Mouse (Mus musculus): Measurements from ENCODE around the gene Dysf. TPM values are rescaled to one million over a fixed set of nuclear protein-coding genes. Genes with fewer than 3 reads are reported as not detected.

Dysf gene
- polyA plus RNA-seq, 1 experiment from 2014 or later, result 1.5 TPM

DNA sequence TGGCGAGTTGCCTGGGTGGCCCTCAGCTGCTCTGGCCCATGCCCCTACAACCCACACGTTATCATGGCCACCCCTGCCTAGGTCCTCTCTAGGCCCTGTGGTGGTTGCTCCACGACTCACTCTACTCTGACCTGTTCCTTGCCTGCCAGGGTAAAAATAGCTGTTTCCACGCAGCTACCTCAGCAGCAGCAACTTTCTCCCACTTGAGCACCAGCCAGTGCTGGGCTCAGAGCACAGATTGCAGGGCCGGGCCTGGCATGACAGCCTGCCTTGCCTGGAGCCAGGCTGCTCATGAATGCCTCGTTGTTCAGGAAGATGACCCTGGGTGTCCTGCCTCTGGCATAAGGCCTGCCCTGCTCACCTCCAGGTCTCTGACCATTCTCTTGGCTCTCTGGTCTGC is 217.2 kb downstream of the Dysf start:
- Histone ChIP-seq H3K4me1 (no peaks in the 10 kb centered on the region; the same call in 1 of the 2 replicates), H3K4me3 (no peak overlapping the region), H3K27me3 (no peaks in the 10 kb centered on the region), H3K9ac (replicated peaks) (no peak overlapping the region), H3K4me2 (replicated peaks) (no peak overlapping the region), H3K27ac (replicated peaks) (no peak overlapping the region), H3K9me3 (no peaks in the 10 kb centered on the region), H3K36me3 (no peaks in the 10 kb centered on the region)
- WGBS, result 69% methylated on average over 6 of the region's 6 CpGs
- ATAC-seq (replicated peaks), result no peak

DNA sequence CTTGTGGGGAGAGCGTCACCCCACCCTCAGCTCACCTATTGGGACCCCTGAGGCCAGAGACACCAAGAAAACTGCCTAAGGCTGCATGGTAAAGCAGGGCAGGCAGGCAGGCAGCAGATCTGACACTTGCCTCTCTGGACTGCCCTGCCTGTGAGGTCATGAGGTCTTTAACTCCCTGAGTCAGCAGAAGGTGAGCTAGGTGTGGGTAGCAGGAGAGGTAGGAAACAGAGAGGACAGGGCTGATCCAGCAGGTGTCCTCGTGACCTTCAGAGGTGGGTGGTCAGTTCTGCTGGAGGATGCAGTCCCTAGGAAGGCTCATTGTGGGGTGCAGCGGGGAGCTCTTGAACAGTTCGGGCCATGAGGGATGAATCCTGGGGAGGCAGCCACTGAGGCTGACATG is 219.8 kb downstream of the Dysf start:
- H3K9me3 ChIP-seq, result no peaks in the 10 kb centered on the region
- no peaks in the 10 kb centered on the region for H3K27me3 ChIP-seq
- ATAC-seq (replicated peaks), result no peak
- WGBS, result 74% methylated on average over 4 of the region's 4 CpGs
- no peak overlapping the region for H3K4me3 ChIP-seq
- peaks cover 11% of the 10 kb centered on the region for H3K4me1 ChIP-seq
- H3K27ac ChIP-seq (replicated peaks), result no peak overlapping the region
- no peaks in the 10 kb centered on the region for H3K36me3 ChIP-seq
- H3K4me2 ChIP-seq (replicated peaks), result no peak overlapping the region
- H3K9ac ChIP-seq (replicated peaks), result no peak overlapping the region

DNA sequence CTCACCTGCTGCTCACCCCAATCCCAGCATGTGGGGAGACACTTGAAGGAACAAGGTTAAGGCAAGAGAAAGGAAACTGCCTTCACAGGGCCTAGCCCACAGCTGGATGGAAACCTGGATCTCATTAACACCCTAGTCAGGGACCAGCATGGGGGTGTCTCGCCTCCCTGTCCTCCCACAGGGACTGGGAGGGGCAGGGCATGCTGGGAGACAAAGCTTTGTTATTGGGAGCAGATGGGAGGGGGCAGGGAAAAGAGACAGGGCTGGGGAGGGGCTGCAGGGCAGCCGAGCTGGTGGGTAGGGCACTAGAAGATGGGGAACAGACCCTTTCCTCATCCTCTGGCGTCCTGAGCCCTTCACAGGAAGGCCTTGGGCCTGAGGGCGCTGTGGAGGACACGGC is 220.4 kb downstream of the Dysf start:
- Histone ChIP-seq H3K36me3 (no peaks in the 10 kb centered on the region), H3K4me3 (no peak overlapping the region), H3K9me3 (no peaks in the 10 kb centered on the region), H3K9ac (replicated peaks) (no peak overlapping the region), H3K4me1 (peaks cover 11% of the 10 kb centered on the region), H3K4me2 (replicated peaks) (no peak overlapping the region), H3K27me3 (no peaks in the 10 kb centered on the region), H3K27ac (replicated peaks) (no peak overlapping the region)
- no peak for ATAC-seq (replicated peaks)
- 26% methylated on average over 5 of the region's 5 CpGs for WGBS

DNA sequence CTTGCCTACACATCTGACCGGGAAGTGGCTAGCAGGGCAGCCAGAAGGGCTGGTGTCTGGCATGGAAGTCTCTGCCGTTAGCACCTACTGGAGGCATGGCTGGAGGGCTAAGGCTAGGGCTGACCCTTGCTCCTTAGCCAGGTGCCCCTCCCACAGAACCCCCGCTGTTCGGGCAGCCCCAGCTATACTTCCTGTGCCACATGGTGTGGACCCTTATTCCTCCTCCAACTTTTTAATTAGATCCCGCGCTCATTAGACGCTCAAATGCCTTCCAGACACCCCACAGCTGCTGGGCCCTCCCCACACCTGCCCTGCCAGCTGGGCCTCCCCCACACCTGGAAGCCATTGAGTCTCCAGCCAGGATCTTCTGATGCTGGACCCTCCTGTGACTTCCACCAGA is 221.3 kb downstream of the Dysf start:
- H3K4me2 ChIP-seq (replicated peaks), result no peak overlapping the region
- no peak overlapping the region for H3K9ac ChIP-seq (replicated peaks)
- no peak for ATAC-seq (replicated peaks)
- H3K9me3 ChIP-seq, result no peaks in the 10 kb centered on the region
- peaks cover 11% of the 10 kb centered on the region for H3K4me1 ChIP-seq
- H3K27me3 ChIP-seq, result no peaks in the 10 kb centered on the region
- H3K36me3 ChIP-seq, result no peaks in the 10 kb centered on the region
- no peak overlapping the region for H3K27ac ChIP-seq (replicated peaks)
- 62% methylated on average over 7 of the region's 7 CpGs for WGBS
- no peak overlapping the region for H3K4me3 ChIP-seq

DNA sequence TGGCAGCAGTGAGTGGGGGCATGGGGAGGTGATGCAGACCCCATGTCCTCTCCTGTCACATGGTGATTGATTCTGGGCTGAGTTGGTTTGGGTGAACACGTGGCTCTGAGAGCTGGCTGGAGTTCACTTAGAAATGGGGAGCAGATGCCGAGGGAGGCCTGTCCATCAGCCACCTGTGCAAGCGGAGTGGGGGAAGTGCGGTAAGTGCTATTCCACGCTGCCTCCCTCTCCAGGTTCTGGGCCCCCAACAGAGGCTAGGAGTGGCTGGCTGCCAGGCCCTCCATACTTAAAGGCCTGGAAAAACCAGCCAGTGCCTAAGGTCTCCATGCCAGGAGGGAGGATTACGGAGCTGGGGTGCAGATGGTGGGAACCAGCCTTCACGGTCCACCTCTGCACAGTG is 222.7 kb downstream of the Dysf start:
- H3K4me1 ChIP-seq, result peaks cover 11% of the 10 kb centered on the region
- no peaks in the 10 kb centered on the region for H3K9me3 ChIP-seq
- no peaks in the 10 kb centered on the region for H3K27me3 ChIP-seq
- no peaks in the 10 kb centered on the region for H3K36me3 ChIP-seq
- no peak overlapping the region for H3K9ac ChIP-seq (replicated peaks)
- 41% methylated on average over 7 of the region's 7 CpGs for WGBS
- no peak overlapping the region for H3K4me2 ChIP-seq (replicated peaks)
- ATAC-seq (replicated peaks), result 0 out of 2 replicates have a peak, but pooled peaks have one; percentile 23
- H3K27ac ChIP-seq (replicated peaks), result no peak overlapping the region
- no peak overlapping the region for H3K4me3 ChIP-seq

DNA sequence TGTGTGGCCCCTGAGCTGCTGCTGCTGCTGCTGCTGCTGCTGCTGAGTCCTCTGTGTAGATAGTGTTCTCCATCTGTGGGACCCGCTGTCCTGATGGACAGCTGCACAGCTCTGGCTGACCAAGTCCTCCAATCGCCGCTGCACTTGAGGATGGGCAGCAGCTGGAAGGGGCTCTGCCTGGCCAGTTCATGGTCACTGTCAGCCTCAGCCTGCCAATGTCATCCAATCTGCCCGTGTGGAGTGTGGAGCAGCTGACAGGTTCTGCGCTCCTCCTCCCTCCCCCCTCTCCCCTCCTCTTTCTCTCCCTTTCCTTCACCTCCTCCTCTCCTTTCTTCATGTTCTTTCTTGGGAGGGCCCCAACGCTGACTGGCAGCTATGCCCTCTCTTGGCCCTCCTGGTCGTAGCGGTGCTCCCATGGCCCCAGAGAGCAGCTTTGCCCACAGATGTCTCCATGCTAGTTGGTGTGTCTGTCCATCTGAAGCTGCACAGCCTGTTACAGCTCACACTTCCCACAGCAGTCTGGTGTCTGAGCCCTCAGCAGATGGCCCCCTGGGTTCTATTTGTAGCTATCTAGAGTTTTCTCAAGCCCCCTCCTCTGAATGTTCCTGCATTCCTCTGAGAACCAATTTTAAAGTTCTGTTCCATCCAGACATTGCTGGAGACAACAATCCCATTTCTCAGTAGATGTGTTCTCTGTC is 223.8 kb downstream of the Dysf start:
- no peak overlapping the region for H3K9ac ChIP-seq (replicated peaks)
- H3K4me1 ChIP-seq, result peaks cover 11% of the 10 kb centered on the region
- no peak for ATAC-seq (replicated peaks)
- 72% methylated on average over 8 of the region's 8 CpGs for WGBS
- H3K4me2 ChIP-seq (replicated peaks), result no peak overlapping the region
- no peaks in the 10 kb centered on the region for H3K27me3 ChIP-seq
- H3K27ac ChIP-seq (replicated peaks), result no peak overlapping the region
- no peaks in the 10 kb centered on the region for H3K9me3 ChIP-seq
- H3K4me3 ChIP-seq, result no peak overlapping the region
- H3K36me3 ChIP-seq, result no peaks in the 10 kb centered on the region

DNA sequence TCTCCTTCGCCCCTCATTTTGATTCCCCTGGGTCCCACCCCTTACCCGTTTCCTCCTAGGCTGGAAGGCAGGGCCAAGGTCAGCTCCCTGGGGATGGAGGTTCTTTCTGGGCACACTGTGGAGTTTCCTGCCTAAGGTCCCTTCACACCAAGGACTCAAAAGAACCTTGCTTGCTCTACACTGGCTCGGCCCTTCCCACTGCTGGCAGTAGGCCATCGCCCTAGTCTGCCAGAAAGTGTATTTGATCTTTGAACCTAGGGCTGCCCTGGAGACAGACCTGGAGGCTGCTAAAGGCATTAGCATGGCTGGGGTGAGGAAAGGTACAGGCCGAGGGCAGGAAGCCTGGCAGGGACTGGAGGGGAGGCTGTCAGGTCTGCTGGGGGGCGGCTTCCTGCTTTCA is 225.4 kb downstream of the Dysf start:
- H3K9me3 ChIP-seq, result no peaks in the 10 kb centered on the region
- no peak overlapping the region for H3K27ac ChIP-seq (replicated peaks)
- peaks cover 11% of the 10 kb centered on the region for H3K4me1 ChIP-seq
- H3K27me3 ChIP-seq, result no peaks in the 10 kb centered on the region
- ATAC-seq (replicated peaks), result no peak
- no peaks in the 10 kb centered on the region for H3K36me3 ChIP-seq
- no peak overlapping the region for H3K4me3 ChIP-seq
- no peak overlapping the region for H3K4me2 ChIP-seq (replicated peaks)
- WGBS, result 68% methylated on average over 6 of the region's 6 CpGs
- H3K9ac ChIP-seq (replicated peaks), result no peak overlapping the region

DNA sequence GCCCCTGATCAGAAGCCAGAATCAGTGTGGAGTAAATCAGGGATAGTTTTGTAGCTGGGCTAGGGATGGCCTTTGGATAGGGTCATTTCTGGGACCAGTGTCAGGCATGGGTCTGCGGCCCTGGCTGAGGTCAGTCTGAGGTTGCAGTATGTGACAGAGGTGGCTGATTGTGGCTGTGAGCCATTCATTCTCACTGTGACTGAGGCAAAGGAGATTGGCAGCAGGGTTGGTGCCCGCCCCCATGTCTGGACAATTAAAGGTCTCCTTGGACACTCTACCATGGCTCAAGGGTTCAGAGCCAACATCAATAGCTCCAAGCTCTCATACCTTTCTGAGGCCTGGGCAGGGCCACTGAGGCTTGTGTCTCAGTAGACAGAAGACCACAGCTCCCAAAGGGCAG is 227.0 kb downstream of the Dysf start:
- H3K9me3 ChIP-seq, result no peaks in the 10 kb centered on the region
- H3K27ac ChIP-seq (replicated peaks), result no peak overlapping the region
- H3K4me3 ChIP-seq, result no peak overlapping the region
- no peaks in the 10 kb centered on the region for H3K36me3 ChIP-seq
- no peak overlapping the region for H3K9ac ChIP-seq (replicated peaks)
- no peaks in the 10 kb centered on the region for H3K27me3 ChIP-seq
- no peak for ATAC-seq (replicated peaks)
- H3K4me2 ChIP-seq (replicated peaks), result no peak overlapping the region
- H3K4me1 ChIP-seq, result peaks cover 11% of the 10 kb centered on the region
- 88% methylated on average over 2 of the region's 2 CpGs for WGBS

DNA sequence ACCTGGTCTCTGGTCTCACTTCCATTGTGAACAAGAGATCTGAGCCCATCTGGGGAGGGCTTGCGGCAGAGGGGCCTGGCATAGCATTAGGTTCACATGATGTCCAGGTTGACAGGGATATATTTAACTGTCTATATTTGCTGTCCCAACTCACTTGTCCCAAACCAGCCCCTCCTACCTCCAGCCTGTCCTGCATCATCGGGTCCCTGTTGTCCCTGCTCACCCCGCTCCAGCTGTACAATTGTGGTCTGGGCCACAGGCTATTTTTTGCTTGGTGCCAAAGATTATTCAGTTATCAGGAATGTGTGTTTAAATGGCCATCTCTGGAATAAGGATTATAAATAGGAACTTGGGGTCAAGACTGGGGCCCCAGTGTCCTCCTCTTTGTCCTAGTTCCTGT is 235.0 kb downstream of the Dysf start:
- no peak for ATAC-seq (replicated peaks)
- 90% methylated on average over 3 of the region's 3 CpGs for WGBS
- no peak overlapping the region for H3K4me2 ChIP-seq (replicated peaks)

DNA sequence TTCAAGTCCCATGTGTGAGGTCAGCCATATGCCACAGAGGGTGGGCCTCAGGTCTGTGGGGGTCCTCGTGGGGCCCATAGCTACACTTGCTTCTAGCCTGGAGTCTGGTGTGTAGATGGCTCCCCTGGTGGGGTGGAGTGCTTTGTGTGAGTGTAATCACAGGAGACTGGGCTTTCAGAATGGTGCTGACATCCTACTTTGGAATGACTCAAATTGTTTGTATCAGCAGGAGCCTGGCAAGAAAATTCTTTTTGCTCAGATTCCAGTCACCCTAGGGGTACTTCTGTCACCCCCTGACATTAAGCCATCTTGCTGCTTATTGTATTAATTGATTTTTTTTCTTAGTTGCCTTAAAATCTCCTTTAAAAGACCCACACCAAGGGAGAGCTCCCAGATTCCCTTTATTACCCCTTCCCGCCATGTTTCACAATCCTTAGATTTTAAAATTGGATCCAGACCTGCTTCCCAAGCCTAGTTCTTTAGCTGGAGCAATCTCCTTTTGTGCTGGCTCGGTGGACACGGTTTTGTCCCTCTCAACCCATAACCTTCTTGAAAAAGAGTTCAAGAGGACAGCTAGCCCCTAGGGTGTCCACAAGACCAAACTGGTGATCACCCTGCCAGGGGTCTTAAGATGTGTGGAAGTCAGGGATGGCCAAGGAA is 237.8 kb downstream of the Dysf start:
- no peak overlapping the region for H3K27ac ChIP-seq (replicated peaks)
- no peak for ATAC-seq (replicated peaks)
- no peaks in the 10 kb centered on the region for H3K36me3 ChIP-seq
- H3K4me3 ChIP-seq, result no peak overlapping the region
- H3K4me2 ChIP-seq (replicated peaks), result no peak overlapping the region
- H3K9ac ChIP-seq (replicated peaks), result no peak overlapping the region
- no peaks in the 10 kb centered on the region for H3K4me1 ChIP-seq
- no peaks in the 10 kb centered on the region for H3K9me3 ChIP-seq
- H3K27me3 ChIP-seq, result no peaks in the 10 kb centered on the region
- 75% methylated on average over 4 of the region's 4 CpGs for WGBS

More for the DNA sequence above, 235.0 kb downstream of the Dysf start:
- Histone ChIP-seq H3K4me3 (no peak overlapping the region), H3K36me3 (no peaks in the 10 kb centered on the region), H3K9me3 (no peaks in the 10 kb centered on the region), H3K27me3 (no peaks in the 10 kb centered on the region), H3K27ac (replicated peaks) (no peak overlapping the region), H3K4me1 (no peaks in the 10 kb centered on the region), H3K9ac (replicated peaks) (no peak overlapping the region)

DNA sequence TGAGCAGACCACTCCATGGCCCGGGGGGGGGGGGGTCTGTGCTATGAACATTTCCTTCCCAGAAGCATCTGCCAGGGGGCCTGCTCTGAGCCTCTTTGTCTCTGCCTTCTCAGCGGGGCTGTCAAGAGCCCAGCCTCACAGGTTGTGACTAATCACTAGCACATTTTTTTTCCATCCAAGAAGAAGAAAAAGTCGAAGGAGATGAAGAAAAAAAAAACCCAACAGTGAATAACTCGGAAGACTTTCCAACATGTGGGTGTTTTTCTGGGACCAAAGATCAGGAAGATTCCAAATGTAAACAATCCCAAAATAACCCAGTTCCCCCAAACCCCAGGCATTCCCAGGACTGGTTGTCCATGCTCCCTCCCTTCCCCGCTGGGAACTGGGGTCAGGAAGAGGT is 238.6 kb downstream of the Dysf start:
- no peaks in the 10 kb centered on the region for H3K4me1 ChIP-seq
- no peaks in the 10 kb centered on the region for H3K27me3 ChIP-seq
- no peak overlapping the region for H3K4me2 ChIP-seq (replicated peaks)
- no peak overlapping the region for H3K9ac ChIP-seq (replicated peaks)
- H3K4me3 ChIP-seq, result no peak overlapping the region
- no peak overlapping the region for H3K27ac ChIP-seq (replicated peaks)
- no peaks in the 10 kb centered on the region for H3K9me3 ChIP-seq
- 73% methylated on average over 5 of the region's 5 CpGs for WGBS
- no peak for ATAC-seq (replicated peaks)
- H3K36me3 ChIP-seq, result no peaks in the 10 kb centered on the region

Data from forebrain, embryonic 15.5 days (tissue).